Mouse (Mus musculus) limb, embryonic 13.5 days (tissue): ENCODE measurements at regions not wholly inside any gene's neighbourhood (a gene's known extent, or its start where the extent isn't known, plus 50 kb on each side); places are given as distances from the start of the nearest gene placed in this dataset.

ENCODE experiments used
- ATAC-seq: fragments of 200-750 bp; cut with Nextera tagmentation; 2 replicates; pipeline ENCODE4 v1.8.0; 2017; ENCODE audit warnings: low read depth, moderate number of reproducible peaks, moderate TSS enrichment; ENCODE audit not compliant: low FRiP score
- H3K27ac ChIP-seq: fragments of 300-500 bp; sonication (generic); 2 replicates; pipeline ENCODE4 v1.5.1; 2015; ENCODE audit warnings: inconsistent platforms, mild to moderate bottlenecking, moderate library complexity
- H3K27me3 ChIP-seq: fragments of 300-500 bp; sonication (generic); 2 replicates; pipeline ENCODE4 v1.6.1; 2015; ENCODE audit warnings: mild to moderate bottlenecking, inconsistent platforms
- H3K36me3 ChIP-seq: fragments of 300-500 bp; sonication (generic); 2 replicates; pipeline ENCODE4 v1.6.1; 2015; ENCODE audit warnings: inconsistent platforms, mild to moderate bottlenecking, moderate library complexity
- H3K4me1 ChIP-seq: fragments of 300-500 bp; sonication (generic); 2 replicates; pipeline ENCODE4 v1.6.1; 2015; ENCODE audit warnings: inconsistent platforms
- H3K4me2 ChIP-seq: fragments of 300-500 bp; sonication (generic); replicated peaks from 2 replicates; pipeline ENCODE4 v1.6.1; 2015; ENCODE audit warnings: inconsistent platforms, mild to moderate bottlenecking, moderate library complexity
- H3K4me3 ChIP-seq: fragments of 300-500 bp; sonication (generic); 2 replicates; pipeline ENCODE4 v1.5.1; 2015; ENCODE audit warnings: moderate library complexity, mild to moderate bottlenecking, inconsistent platforms
- H3K9ac ChIP-seq: fragments of 300-500 bp; sonication (generic); 2 replicates; pipeline ENCODE4 v1.6.1; 2015; ENCODE audit warnings: mild to moderate bottlenecking, inconsistent platforms
- H3K9me3 ChIP-seq: fragments of 300-500 bp; sonication (generic); 2 replicates; pipeline ENCODE4 v1.6.1; 2016; ENCODE audit warnings: inconsistent platforms
- WGBS: fragments of 180-500 bp; shearing (Covaris S2); methylation state at CpG from one replicate; pipeline ENCODE4 v1.1.7; 2015; 5-methylcytosine and 5-hydroxymethylcytosine counted together

- WGBS, result 65% methylated on average over 7 of the region's 7 CpGs
- no peaks in the 10 kb centered on the region for H3K36me3 ChIP-seq
- H3K9me3 ChIP-seq, result no peaks in the 10 kb centered on the region
- H3K4me2 ChIP-seq, result no peak overlapping the region
- 0 out of 2 replicates have a peak, but pooled peaks cover 5% of the 10 kb centered on the region for H3K4me1 ChIP-seq
- H3K27me3 ChIP-seq, result no peaks in the 10 kb centered on the region
- ATAC-seq, result no peak
- no peak overlapping the region for H3K4me3 ChIP-seq
- no peak overlapping the region for H3K27ac ChIP-seq
- no peak overlapping the region for H3K9ac ChIP-seq
Measured at GRCm38 (mm10) chr7:90080083-90080772, 49.8 kb upstream of the Picalm start.
